Mouse (Mus musculus): ENCODE measurements at regions not wholly inside any gene's neighbourhood (a gene's known extent, or its start where the extent isn't known, plus 50 kb on each side); places are given as distances from the start of the nearest gene placed in this dataset.

DNA sequence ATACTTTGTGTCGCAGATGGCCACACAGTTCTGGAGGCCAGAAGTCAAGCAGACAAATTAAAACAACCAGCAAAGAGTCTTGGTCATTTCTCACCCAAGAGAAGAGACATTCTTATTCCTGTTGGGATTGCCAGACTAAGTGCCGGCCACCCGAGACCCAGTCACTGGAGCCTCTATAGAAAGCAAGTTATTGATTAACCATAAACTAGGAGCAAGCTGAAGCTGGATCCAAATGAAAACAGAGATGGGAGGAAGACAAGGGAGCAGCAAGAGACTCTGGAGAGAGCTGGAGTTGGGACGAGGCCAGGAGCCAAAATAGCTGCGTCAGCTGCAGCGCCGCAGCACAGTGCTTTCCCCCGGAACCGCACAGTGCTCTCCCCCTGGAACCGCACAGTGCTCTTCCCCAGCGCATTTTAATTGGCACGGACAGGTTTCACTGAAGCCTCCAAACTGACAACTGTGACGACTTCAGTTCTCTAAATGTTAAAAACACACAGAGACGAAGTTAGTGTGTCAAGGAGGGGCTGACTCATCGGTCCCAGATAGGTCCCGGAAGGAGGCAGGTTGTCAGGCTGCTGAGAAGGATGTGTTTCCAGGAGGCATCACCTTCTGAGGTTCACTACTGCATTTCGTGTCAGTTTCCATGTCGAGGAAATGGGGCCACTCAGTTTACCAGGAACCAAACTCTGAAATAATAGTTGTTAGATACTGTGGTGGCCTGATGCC lies 350.6 kb upstream of the Trpc7 start:
- Histone ChIP-seq H3K27ac (replicated peaks) (no peak overlapping the region), H3K9ac (no peak overlapping the region), H3K9me3 (no peaks in the 10 kb centered on the region), H3K36me3 (no peaks in the 10 kb centered on the region), H3K27me3 (no peaks in the 10 kb centered on the region), H3K4me1 (replicated peaks) (peaks cover 7% of the 10 kb centered on the region), H3K4me3 (no peak overlapping the region), H3K4me2 (peak overlapping the region; percentile 23)
- no peak for ATAC-seq (ENCODE audit: low FRiP score, low read depth)
- WGBS: 45% methylated on average over 18 of the region's 18 CpGs

DNA sequence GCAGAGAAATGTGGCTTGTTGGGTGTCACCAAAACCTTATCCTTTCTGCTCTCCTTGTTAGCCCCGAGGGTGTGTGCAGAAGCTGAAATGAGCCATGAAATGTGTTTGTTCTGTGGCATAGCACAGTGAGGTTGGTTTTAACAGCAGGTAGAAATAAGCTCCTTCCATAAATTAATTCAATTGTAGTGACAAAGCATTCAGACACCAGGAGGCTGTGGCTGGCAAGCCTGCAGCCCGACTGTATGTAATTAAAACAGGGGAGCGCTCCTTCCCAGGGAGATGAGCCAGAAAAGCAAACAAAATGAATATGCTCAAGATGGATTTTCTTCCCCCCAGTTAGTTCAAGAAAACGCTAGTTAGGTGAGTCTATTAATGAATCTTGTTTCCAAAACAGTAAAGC lies 341.1 kb upstream of the Trpc7 start:
- no peak overlapping the region for H3K4me3 ChIP-seq
- no peaks in the 10 kb centered on the region for H3K9me3 ChIP-seq
- H3K4me1 ChIP-seq (replicated peaks): peaks cover 5% of the 10 kb centered on the region
- no peaks in the 10 kb centered on the region for H3K27me3 ChIP-seq
- no peak overlapping the region for H3K4me2 ChIP-seq
- H3K9ac ChIP-seq: no peak overlapping the region
- H3K36me3 ChIP-seq: no peaks in the 10 kb centered on the region
- no peak for ATAC-seq (ENCODE audit: low FRiP score, low read depth)
- no peak overlapping the region for H3K27ac ChIP-seq (replicated peaks)
- 16% methylated on average over 4 of the region's 4 CpGs for WGBS

DNA sequence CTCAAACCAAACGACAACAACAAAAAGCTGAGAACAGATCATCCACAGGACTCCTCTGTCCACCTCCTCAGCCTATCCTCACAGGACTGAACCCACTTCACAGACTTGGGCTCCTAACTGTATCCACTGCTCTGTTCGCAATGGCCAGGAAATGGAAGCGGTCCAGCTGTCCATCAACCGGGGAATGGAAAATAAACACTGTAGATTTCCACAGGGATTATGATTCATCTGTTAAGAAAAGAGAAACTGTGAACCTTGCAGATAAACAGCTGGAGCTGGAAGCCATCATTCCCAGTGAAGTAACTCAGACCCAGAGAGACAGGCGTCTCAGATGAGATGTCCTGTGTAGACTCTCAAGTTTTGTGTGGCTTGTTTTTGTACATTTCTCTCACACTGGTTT lies 340.4 kb upstream of the Trpc7 start:
- H3K36me3 ChIP-seq: no peaks in the 10 kb centered on the region
- no peak overlapping the region for H3K4me3 ChIP-seq
- no peaks in the 10 kb centered on the region for H3K9me3 ChIP-seq
- peaks cover 5% of the 10 kb centered on the region for H3K4me1 ChIP-seq (replicated peaks)
- H3K4me2 ChIP-seq: no peak overlapping the region
- H3K9ac ChIP-seq: no peak overlapping the region
- no peaks in the 10 kb centered on the region for H3K27me3 ChIP-seq
- 88% methylated on average over 5 of the region's 5 CpGs for WGBS
- no peak for ATAC-seq (ENCODE audit: low FRiP score, low read depth)
- no peak overlapping the region for H3K27ac ChIP-seq (replicated peaks)

DNA sequence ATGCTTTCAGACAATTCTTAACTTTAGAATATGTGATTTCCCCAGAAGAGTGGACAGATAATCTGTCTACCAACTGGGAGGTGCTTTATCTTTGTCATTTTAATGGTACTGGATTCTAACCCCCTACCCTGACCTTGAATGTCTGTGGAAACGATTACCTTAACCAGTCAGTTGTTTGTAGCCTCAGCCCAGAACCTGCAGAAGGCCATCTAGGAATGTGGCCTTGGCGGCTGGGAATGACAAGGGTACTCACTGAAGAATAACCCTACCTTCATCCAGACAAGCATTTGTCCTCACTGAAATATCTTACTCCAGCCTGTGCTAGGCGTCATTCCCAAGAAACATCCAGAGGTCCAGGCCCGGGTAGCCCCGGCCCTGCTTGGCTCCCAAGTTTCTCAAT lies 337.1 kb upstream of the Trpc7 start:
- Histone ChIP-seq H3K36me3 (no peaks in the 10 kb centered on the region), H3K27me3 (no peaks in the 10 kb centered on the region)
- 81% methylated on average over 5 of the region's 5 CpGs for WGBS

DNA sequence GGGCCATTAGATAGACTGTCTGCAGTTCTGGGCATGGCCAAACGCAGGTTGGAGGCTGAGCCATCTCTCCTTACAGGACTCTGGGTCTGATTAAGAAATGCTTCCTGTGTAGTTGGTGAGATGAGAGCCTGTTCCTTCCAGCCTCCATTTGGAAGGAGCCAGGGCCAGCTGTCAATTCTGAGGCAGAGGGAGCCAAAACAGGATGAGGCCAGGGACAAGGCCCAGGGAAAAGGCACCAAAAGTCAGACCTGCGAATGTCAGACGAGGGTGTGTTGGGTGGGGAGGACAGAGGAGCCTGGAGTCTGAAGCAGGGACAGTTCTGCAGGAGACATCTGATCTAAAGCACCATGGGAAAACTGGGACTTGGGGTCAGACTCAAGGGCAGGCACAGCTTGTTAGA lies 335.9 kb upstream of the Trpc7 start:
- ATAC-seq (ENCODE audit: low FRiP score, low read depth): no peak
- no peak overlapping the region for H3K9ac ChIP-seq
- H3K4me3 ChIP-seq: no peak overlapping the region
- no peaks in the 10 kb centered on the region for H3K9me3 ChIP-seq
- no peak overlapping the region for H3K27ac ChIP-seq (replicated peaks)
- H3K4me1 ChIP-seq (replicated peaks): peaks cover 1% of the 10 kb centered on the region
- no peak overlapping the region for H3K4me2 ChIP-seq
- WGBS: 69% methylated on average over 3 of the region's 3 CpGs
- H3K36me3 ChIP-seq: no peaks in the 10 kb centered on the region
- no peaks in the 10 kb centered on the region for H3K27me3 ChIP-seq

More for the DNA sequence above, 337.1 kb upstream of the Trpc7 start:
- Histone ChIP-seq H3K9ac (no peak overlapping the region), H3K27ac (replicated peaks) (no peak overlapping the region), H3K9me3 (no peaks in the 10 kb centered on the region), H3K4me1 (replicated peaks) (peaks cover 5% of the 10 kb centered on the region), H3K4me3 (no peak overlapping the region), H3K4me2 (no peak overlapping the region)
- no peak for ATAC-seq (ENCODE audit: low FRiP score, low read depth)

DNA sequence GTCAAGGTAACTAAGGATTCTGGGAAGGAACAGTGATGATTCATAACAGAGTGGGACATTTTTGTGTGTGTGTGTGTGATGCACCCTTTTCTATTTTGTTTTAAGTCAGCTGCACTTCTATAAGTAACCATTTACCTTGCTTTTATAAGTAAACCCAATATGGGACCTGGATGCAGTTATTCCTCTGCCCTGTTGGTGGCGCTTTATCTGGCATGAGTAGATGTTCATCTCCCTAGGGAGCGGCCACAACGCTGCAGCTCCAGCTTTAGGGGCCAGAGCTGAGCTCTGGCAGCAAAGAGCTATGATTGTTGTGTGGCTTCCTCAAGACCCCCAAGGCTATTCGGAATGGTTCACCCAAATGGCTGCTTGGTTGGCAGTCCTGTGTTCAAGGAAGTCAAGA lies 334.5 kb upstream of the Trpc7 start:
- Histone ChIP-seq H3K4me1 (replicated peaks) (no peaks in the 10 kb centered on the region), H3K27ac (replicated peaks) (no peak overlapping the region), H3K4me3 (no peak overlapping the region), H3K9me3 (no peaks in the 10 kb centered on the region), H3K9ac (no peak overlapping the region), H3K4me2 (no peak overlapping the region), H3K36me3 (no peaks in the 10 kb centered on the region), H3K27me3 (no peaks in the 10 kb centered on the region)
- WGBS: 57% methylated on average over 4 of the region's 4 CpGs
- no peak for ATAC-seq (ENCODE audit: low FRiP score, low read depth)

DNA sequence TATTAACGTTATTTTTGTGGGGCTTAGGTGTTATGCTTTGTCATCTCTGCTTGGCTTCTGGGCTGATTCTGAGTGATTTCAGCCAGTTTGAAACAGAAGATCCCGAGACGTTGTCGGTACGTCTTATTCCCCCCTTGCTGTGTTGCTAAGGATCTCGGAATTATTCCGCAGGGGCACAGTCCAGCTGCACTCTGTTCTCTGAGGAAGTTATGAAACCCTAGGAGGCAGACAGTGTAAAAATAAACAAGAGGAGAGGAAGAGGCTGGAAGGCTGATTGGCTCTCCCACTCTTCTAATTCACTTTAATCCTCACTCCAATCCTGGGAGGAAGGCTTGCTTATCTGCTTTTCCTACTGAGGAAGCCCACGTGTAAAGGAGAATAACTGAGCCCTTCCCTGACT lies 325.3 kb upstream of the Trpc7 start:
- Histone ChIP-seq H3K4me1 (replicated peaks) (0 out of 2 replicates have a peak, but pooled peaks cover 1% of the 10 kb centered on the region), H3K9ac (no peak overlapping the region), H3K27ac (replicated peaks) (no peak overlapping the region), H3K27me3 (no peaks in the 10 kb centered on the region), H3K36me3 (no peaks in the 10 kb centered on the region), H3K4me3 (no peak overlapping the region), H3K4me2 (no peak overlapping the region), H3K9me3 (no peaks in the 10 kb centered on the region)
- WGBS: 71% methylated on average over 8 of the region's 8 CpGs
- ATAC-seq (ENCODE audit: low FRiP score, low read depth): no peak

DNA sequence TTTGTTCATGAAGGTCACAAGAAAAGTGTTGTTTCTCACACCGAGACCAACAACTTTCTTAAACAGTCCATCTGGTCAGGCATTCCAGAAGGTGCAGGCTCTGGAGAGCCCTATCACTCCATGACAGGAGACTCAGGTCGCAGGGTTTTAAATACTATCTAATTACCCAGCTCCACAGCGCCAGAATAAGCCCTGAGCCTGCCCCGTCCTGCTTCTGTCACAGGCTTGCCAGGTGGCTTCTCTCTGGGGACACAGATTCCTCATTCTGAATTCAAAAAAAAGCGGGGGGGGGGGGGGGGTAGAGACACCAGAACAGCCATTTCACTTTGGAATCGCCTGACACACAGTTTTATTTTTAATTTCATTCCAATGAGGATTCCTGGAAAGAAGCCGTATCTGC lies 320.4 kb upstream of the Trpc7 start:
- no peak overlapping the region for H3K4me2 ChIP-seq
- WGBS: 20% methylated on average over 7 of the region's 7 CpGs
- H3K27ac ChIP-seq (replicated peaks): no peak overlapping the region
- H3K27me3 ChIP-seq: no peaks in the 10 kb centered on the region
- H3K9me3 ChIP-seq: no peaks in the 10 kb centered on the region
- no peak overlapping the region for H3K9ac ChIP-seq
- ATAC-seq (ENCODE audit: low FRiP score, low read depth): no peak
- no peak overlapping the region for H3K4me3 ChIP-seq
- no peaks in the 10 kb centered on the region for H3K36me3 ChIP-seq
- H3K4me1 ChIP-seq (replicated peaks): 0 out of 2 replicates have a peak, but pooled peaks cover 3% of the 10 kb centered on the region

DNA sequence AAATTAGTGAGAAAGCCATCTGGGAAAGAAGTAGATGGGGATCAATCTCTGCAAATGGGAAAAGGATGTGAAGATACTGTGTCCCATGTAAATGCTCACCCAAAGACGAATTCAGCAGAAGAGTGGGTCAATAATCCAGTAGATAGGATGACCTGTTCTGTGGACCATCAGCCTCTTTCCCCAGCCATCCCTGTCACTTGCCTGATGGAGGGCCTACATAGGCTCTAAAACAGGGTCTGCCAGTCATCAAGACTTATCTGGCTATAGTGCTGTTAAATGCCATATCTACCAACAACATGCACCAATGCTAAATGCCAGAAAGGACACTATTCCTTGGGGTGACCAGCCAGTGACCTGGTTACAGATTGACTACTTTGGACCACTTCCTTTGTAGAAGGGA lies 316.5 kb upstream of the Trpc7 start:
- H3K4me2 ChIP-seq: no peak overlapping the region
- H3K27me3 ChIP-seq: no peaks in the 10 kb centered on the region
- 0 out of 2 replicates have a peak, but pooled peaks cover 3% of the 10 kb centered on the region for H3K4me1 ChIP-seq (replicated peaks)
- H3K9ac ChIP-seq: no peak overlapping the region
- WGBS: 76% methylated on average over 1 of the region's 1 CpGs
- no peaks in the 10 kb centered on the region for H3K9me3 ChIP-seq
- no peak for ATAC-seq (ENCODE audit: low FRiP score, low read depth)
- H3K27ac ChIP-seq (replicated peaks): no peak overlapping the region
- no peak overlapping the region for H3K4me3 ChIP-seq
- no peaks in the 10 kb centered on the region for H3K36me3 ChIP-seq

DNA sequence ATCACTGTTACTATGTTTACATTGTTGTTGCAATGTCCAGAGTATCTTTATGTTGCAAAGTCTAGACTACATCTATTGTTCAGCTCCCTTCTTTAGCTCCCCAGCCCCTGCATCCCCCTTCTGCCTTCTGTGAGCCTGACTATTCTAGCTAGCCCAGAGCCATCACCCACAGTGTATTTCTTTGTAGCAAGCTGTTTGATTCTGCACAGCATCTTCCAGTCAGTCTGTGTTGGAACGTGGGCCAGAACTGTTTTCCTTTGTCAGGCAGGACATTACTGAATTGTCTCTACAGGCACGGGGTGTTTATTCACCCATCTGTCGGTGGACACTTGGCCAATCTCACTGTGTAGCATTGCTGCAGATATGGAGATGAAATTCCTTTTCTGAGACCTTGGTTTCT lies 295.4 kb upstream of the Trpc7 start:
- H3K9me3 ChIP-seq: no peaks in the 10 kb centered on the region

DNA sequence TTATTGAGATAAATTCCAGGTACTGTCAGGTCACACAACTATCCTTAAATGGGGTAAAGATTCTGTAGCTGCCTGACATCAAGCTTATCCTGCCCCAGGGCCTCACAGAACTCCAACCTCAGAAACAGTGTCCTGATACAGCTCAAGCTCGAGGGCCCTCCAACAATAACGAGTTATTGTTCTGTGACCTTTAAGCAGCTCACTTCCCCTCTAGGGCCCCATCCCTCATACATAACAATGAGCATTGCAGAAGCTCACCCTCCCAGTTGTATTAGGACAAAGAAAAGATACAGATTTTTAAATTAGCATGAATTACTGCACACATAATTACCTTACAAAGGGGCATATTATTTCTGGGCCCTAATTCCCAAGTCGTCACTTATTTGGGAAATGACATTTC lies 293.5 kb upstream of the Trpc7 start:
- H3K4me2 ChIP-seq: no peak overlapping the region
- H3K9ac ChIP-seq: no peak overlapping the region
- H3K36me3 ChIP-seq: no peaks in the 10 kb centered on the region
- H3K9me3 ChIP-seq: no peaks in the 10 kb centered on the region
- no peaks in the 10 kb centered on the region for H3K27me3 ChIP-seq
- no peak overlapping the region for H3K27ac ChIP-seq (replicated peaks)
- WGBS: 15% methylated on average over 3 of the region's 3 CpGs
- H3K4me1 ChIP-seq (replicated peaks): 0 out of 2 replicates have a peak, but pooled peaks cover 4% of the 10 kb centered on the region
- no peak overlapping the region for H3K4me3 ChIP-seq
- no peak for ATAC-seq (ENCODE audit: low FRiP score, low read depth)

More for the DNA sequence above, 295.4 kb upstream of the Trpc7 start:
- H3K36me3 ChIP-seq: no peaks in the 10 kb centered on the region
- H3K27ac ChIP-seq (replicated peaks): no peak overlapping the region
- H3K4me2 ChIP-seq: no peak overlapping the region
- no peaks in the 10 kb centered on the region for H3K27me3 ChIP-seq
- WGBS: 42% methylated on average over 3 of the region's 3 CpGs
- no peak overlapping the region for H3K9ac ChIP-seq
- no peak for ATAC-seq (ENCODE audit: low FRiP score, low read depth)
- H3K4me1 ChIP-seq (replicated peaks): 0 out of 2 replicates have a peak, but pooled peaks cover 4% of the 10 kb centered on the region
- H3K4me3 ChIP-seq: no peak overlapping the region

DNA sequence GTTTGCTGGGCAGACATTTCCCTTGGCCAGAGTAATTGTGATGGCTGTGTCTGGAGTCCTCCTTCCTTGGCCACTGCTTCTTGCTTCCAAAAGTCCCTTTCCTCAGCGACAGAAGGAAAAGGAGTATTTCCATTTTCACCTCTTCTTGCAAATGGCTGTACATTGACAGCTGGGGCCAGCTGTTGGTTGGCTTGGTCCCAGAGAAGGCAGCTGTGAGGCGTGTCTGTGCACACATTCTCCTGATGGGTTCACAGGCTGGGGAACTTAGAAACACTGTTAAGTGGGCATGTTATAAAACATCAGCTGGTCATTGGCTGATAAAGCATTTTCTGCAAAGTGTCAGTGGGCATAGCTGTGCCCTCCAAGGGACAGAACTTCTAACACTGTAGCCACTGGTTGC lies 290.4 kb upstream of the Trpc7 start:
- no peaks in the 10 kb centered on the region for H3K36me3 ChIP-seq
- H3K4me1 ChIP-seq (replicated peaks): 0 out of 2 replicates have a peak, but pooled peaks cover 4% of the 10 kb centered on the region
- ATAC-seq (ENCODE audit: low FRiP score, low read depth): no peak
- H3K27me3 ChIP-seq: no peaks in the 10 kb centered on the region
- H3K4me3 ChIP-seq: no peak overlapping the region
- H3K27ac ChIP-seq (replicated peaks): no peak overlapping the region
- 70% methylated on average over 2 of the region's 2 CpGs for WGBS
- no peak overlapping the region for H3K4me2 ChIP-seq
- H3K9ac ChIP-seq: no peak overlapping the region
- H3K9me3 ChIP-seq: no peaks in the 10 kb centered on the region

DNA sequence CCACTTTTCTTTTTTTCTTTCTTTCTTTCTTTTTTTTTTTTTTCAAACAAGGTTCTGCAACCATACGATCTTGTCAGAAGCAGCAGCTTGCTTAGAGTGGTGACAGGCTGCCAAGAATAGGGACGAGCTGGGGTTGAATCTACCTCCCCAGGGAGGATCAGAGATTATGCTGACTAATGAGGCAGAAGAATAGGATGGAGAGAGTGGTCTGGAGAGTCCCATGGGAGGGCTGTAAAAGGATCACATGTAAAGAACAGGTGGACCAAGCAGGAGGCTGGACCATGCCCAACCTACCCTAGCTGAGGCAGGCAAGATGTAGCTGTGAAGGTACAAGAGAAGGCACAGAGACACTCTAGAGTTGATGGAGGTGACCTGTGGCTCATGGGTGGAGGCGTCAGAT lies 274.4 kb upstream of the Trpc7 start:
- Histone ChIP-seq H3K27ac (replicated peaks) (no peak overlapping the region), H3K4me3 (no peak overlapping the region), H3K4me1 (replicated peaks) (no peaks in the 10 kb centered on the region), H3K9ac (no peak overlapping the region), H3K4me2 (no peak overlapping the region), H3K36me3 (no peaks in the 10 kb centered on the region), H3K9me3 (no peaks in the 10 kb centered on the region), H3K27me3 (no peaks in the 10 kb centered on the region)
- WGBS: 61% methylated on average over 3 of the region's 3 CpGs
- no peak for ATAC-seq (ENCODE audit: low FRiP score, low read depth)

Measured in hindbrain, embryonic 15.5 days (tissue).